ENCODE assay signal across 12 mouse cellular contexts in genomic region chr6:31112293-31113077, GRCm38 (mm10).
DNase-seq lines count a peak whose midpoint lies in the region; ATAC-seq and TF ChIP-seq lines count a peak whose summit lies in the region.
"Had no signal": no experiment of that assay in that cellular context is flagged by ENCODE, and none has a peak within 500 bp of the region (broad histone marks: within the 10 kb centered on the region; RNA-seq: fewer than 3 reads in every experiment).

No protein-coding gene starts in this region.

- H3K27me3 ChIP-seq in hindbrain, embryonic 10.5 days (ENCODE audit: insufficient read depth, poor library complexity, severe bottlenecking): no peaks in the 10 kb centered on the region
- no peaks in the 10 kb centered on the region for H3K27me3 ChIP-seq in hindbrain, embryonic 11.5 days (ENCODE audit: control insufficient read depth, insufficient read depth, low read length)
- H3K27me3 ChIP-seq in CH12.LX (replicated peaks): no peaks in the 10 kb centered on the region
- H3K27me3 ChIP-seq in liver, embryonic 13.5 days: no peaks in the 10 kb centered on the region
- H3K27me3 ChIP-seq: hindbrain, embryonic 15.5 days; midbrain, embryonic 15.5 days had no signal

- H3K4me2 ChIP-seq in hindbrain, embryonic 11.5 days (replicated peaks; ENCODE audit: low read depth, low read length): no peak overlapping the region
- H3K4me2 ChIP-seq in CH12.LX (ENCODE audit: insufficient read depth, low read depth, poor library complexity, severe bottlenecking): peak overlapping the region; percentile 53
- peak overlapping the region; percentile 52 for H3K4me2 ChIP-seq in liver, embryonic 13.5 days
- H3K4me2 ChIP-seq: hindbrain, embryonic 15.5 days; midbrain, embryonic 15.5 days had no signal

- DNase-seq in hindbrain, embryonic 10.5 days (ENCODE audit: low spot score): no peak
- no peak for DNase-seq in hindbrain, embryonic 11.5 days (ENCODE audit: low spot score)
- no peak for DNase-seq in CH12.LX (ENCODE audit: extremely low read depth)
- DNase-seq in liver, embryonic 13.5 days: peak; percentile 37
- DNase-seq in gastrocnemius, adult 8-10 months (ENCODE audit: low spot score in 2 of 2): no peak
- DNase-seq: kidney, postnatal 4 days; thymus, postnatal 4 days had no signal

- H3K9ac ChIP-seq in hindbrain, embryonic 11.5 days (ENCODE audit: low read depth, low read length): no peak overlapping the region
- peak overlapping the region; percentile 27 for H3K9ac ChIP-seq in CH12.LX (ENCODE audit: insufficient read depth, low read depth)
- peak overlapping the region; percentile 56 for H3K9ac ChIP-seq in liver, embryonic 13.5 days
- H3K9ac ChIP-seq: hindbrain, embryonic 15.5 days; midbrain, embryonic 15.5 days had no signal

- H3K4me1 ChIP-seq in hindbrain, embryonic 10.5 days (replicated peaks): peaks cover 36% of the 10 kb centered on the region
- no peaks in the 10 kb centered on the region for H3K4me1 ChIP-seq in hindbrain, embryonic 11.5 days (replicated peaks; ENCODE audit: control insufficient read depth, insufficient read depth, low read length)
- peaks cover 39 to 96% of the 10 kb centered on the region in 2 experiments for H3K4me1 ChIP-seq in CH12.LX (ENCODE audit: control insufficient read depth in 1 of 2, insufficient read depth in 2 of 2)
- peaks cover 78% of the 10 kb centered on the region for H3K4me1 ChIP-seq in bone marrow macrophage, adult 2 months (ENCODE audit: control insufficient read depth, insufficient read depth, low read length)
- peaks cover 66% of the 10 kb centered on the region for H3K4me1 ChIP-seq in liver, embryonic 13.5 days (replicated peaks)
- H3K4me1 ChIP-seq: hindbrain, embryonic 15.5 days had no signal

- H3K36me3 ChIP-seq in hindbrain, embryonic 10.5 days: no peaks in the 10 kb centered on the region
- no peaks in the 10 kb centered on the region for H3K36me3 ChIP-seq in hindbrain, embryonic 11.5 days (ENCODE audit: control insufficient read depth, insufficient read depth, low read length)
- peaks cover 22 to 77% of the 10 kb centered on the region in 2 experiments for H3K36me3 ChIP-seq in CH12.LX (replicated peaks in 1 of 2; ENCODE audit: control insufficient read depth in 1 of 2, insufficient read depth in 1 of 2, low read length in 1 of 2)
- peaks cover 8% of the 10 kb centered on the region; the same call in 1 of the 2 replicates for H3K36me3 ChIP-seq in liver, embryonic 13.5 days
- H3K36me3 ChIP-seq: hindbrain, embryonic 15.5 days; midbrain, embryonic 15.5 days had no signal

- no peak for TF ChIP-seq CTCF in CH12.LX (conservative IDR thresholded peaks at IDR 0.05 in 1 of 2, IDR thresholded peaks at IDR 0.05 in 1 of 2; ENCODE audit: low read depth in 2 of 2, low read length in 2 of 2)
- TF ChIP-seq CTCF in bone marrow macrophage, adult 2 months (IDR thresholded peaks at IDR 0.05; ENCODE audit: low read depth, low read length): no peak

- 87% methylated on average over 13 of the region's 13 CpGs for WGBS in hindbrain, embryonic 10.5 days
- 84% methylated on average over 13 of the region's 13 CpGs for WGBS in hindbrain, embryonic 11.5 days
- 58% methylated on average over 13 of the region's 13 CpGs for WGBS in liver, embryonic 13.5 days (ENCODE audit: insufficient replicate concordance)

- ATAC-seq in hindbrain, embryonic 11.5 days (ENCODE audit: low FRiP score): no peak
- ATAC-seq in liver, embryonic 13.5 days (ENCODE audit: low read depth): peak; percentile 80
- no peak for ATAC-seq in inflammation-experienced regulatory T-cells, adult 6 months
- no peak for ATAC-seq in monocyte, adult 5-6 weeks (replicated peaks; ENCODE audit: insufficient number of reproducible peaks, low FRiP score, low TSS enrichment, poor library complexity, severe bottlenecking)
- ATAC-seq: midbrain, embryonic 15.5 days had no signal

- TF ChIP-seq EP300 in CH12.LX (IDR thresholded peaks at IDR 0.05; ENCODE audit: low read length): no peak

- peaks cover 88% of the 10 kb centered on the region for H3K79me2 ChIP-seq in CH12.LX (replicated peaks; ENCODE audit: control insufficient read depth, extremely low read depth, insufficient read depth, poor library complexity, severe bottlenecking)

- no peak for TF ChIP-seq RAD21 in CH12.LX (IDR thresholded peaks at IDR 0.05; ENCODE audit: low read depth, low read length)

- dilution Hi-C loops in CH12.LX (cut with MboI; ENCODE audit: extremely low pct_ligation_motif_present, extremely low pct_unique_long_range_greater_than_20kb, low sequenced_read_pairs): no loop called here

- H3K9me3 ChIP-seq in hindbrain, embryonic 10.5 days: peaks cover 6% of the 10 kb centered on the region; the same call in 1 of the 2 replicates
- no peaks in the 10 kb centered on the region for H3K9me3 ChIP-seq in hindbrain, embryonic 11.5 days (ENCODE audit: control insufficient read depth, low read length)
- H3K9me3 ChIP-seq in CH12.LX (replicated peaks; ENCODE audit: low read length): peaks cover 10% of the 10 kb centered on the region
- peaks cover 5% of the 10 kb centered on the region for H3K9me3 ChIP-seq in liver, embryonic 13.5 days (replicated peaks)
- H3K9me3 ChIP-seq: hindbrain, embryonic 15.5 days; midbrain, embryonic 15.5 days had no signal

- in situ Hi-C loops in CH12.LX (cut with MboI; ENCODE audit: low pct_ligation_motif_present, low pct_unique_long_range_greater_than_20kb, low sequenced_read_pairs): no loop called here

- no peak overlapping the region for H3K4me3 ChIP-seq in hindbrain, embryonic 10.5 days
- H3K4me3 ChIP-seq in hindbrain, embryonic 11.5 days (ENCODE audit: low read depth, low read length): no peak overlapping the region
- H3K4me3 ChIP-seq in CH12.LX (replicated peaks in 1 of 3; ENCODE audit: low read depth in 2 of 3, low read length in 2 of 3, poor library complexity in 1 of 3): peak overlapping the region in 2 of 3 experiments; percentile 3 to 15
- H3K4me3 ChIP-seq in bone marrow macrophage, adult 2 months (ENCODE audit: insufficient read depth, low read length): peak overlapping the region; percentile 12; the same call in 1 of the 2 replicates
- H3K4me3 ChIP-seq in liver, embryonic 13.5 days (replicated peaks): 0 out of 2 replicates have a peak overlapping the region, but pooled peaks have one; percentile 0
- H3K4me3 ChIP-seq: hindbrain, embryonic 15.5 days; midbrain, embryonic 15.5 days had no signal

- TF ChIP-seq POLR2A in CH12.LX (IDR thresholded peaks at IDR 0.05; ENCODE audit: low read depth, low read length): no peak
- TF ChIP-seq POLR2A in bone marrow macrophage, adult 2 months (IDR thresholded peaks at IDR 0.05; ENCODE audit: borderline replicate concordance, low read depth, low read length): no peak

- peak overlapping the region; percentile 66 for H3K27ac ChIP-seq in hindbrain, embryonic 10.5 days
- no peak overlapping the region for H3K27ac ChIP-seq in hindbrain, embryonic 11.5 days (ENCODE audit: low read depth, low read length)
- peak overlapping the region; percentile 67 for H3K27ac ChIP-seq in CH12.LX (ENCODE audit: insufficient read depth, low read depth)
- no peak overlapping the region for H3K27ac ChIP-seq in bone marrow macrophage, adult 2 months (ENCODE audit: insufficient read depth, low read depth, low read length)
- peak overlapping the region; percentile 82 for H3K27ac ChIP-seq in liver, embryonic 13.5 days
- H3K27ac ChIP-seq: hindbrain, embryonic 15.5 days; midbrain, embryonic 15.5 days had no signal

TF ChIP-seq in CH12.LX, 34 proteins besides CTCF, POLR2A, EP300 and RAD21:
- TF ChIP-seq ZC3H11A (IDR thresholded peaks at IDR 0.05; ENCODE audit: low read depth, low read length) (no peak), JUND (conservative IDR thresholded peaks at IDR 0.05; ENCODE audit: low read depth, low read length) (no peak), USF1 (IDR thresholded peaks at IDR 0.05; ENCODE audit: low read depth, low read length) (peak; percentile 82), E2F4 (IDR thresholded peaks at IDR 0.05; ENCODE audit: insufficient replicate concordance, low read depth, low read length) (no peak), SIN3A (IDR thresholded peaks at IDR 0.05; ENCODE audit: low read length) (peak; percentile 34; the same call in 1 of the 2 replicates), ETS1 (conservative IDR thresholded peaks at IDR 0.05; ENCODE audit: low read depth, low read length) (no peak), MXI1 (IDR thresholded peaks at IDR 0.05; ENCODE audit: low read depth, low read length) (peak; percentile 79), JUN (IDR thresholded peaks at IDR 0.05; ENCODE audit: insufficient read depth, low read depth, low read length) (no peak), POLR2AphosphoS2 (IDR thresholded peaks at IDR 0.05; ENCODE audit: low read depth, low read length) (no peak), MEF2A (IDR thresholded peaks at IDR 0.05; ENCODE audit: borderline replicate concordance, low read depth, low read length) (no peak), TCF12 (IDR thresholded peaks at IDR 0.05; ENCODE audit: low read depth, low read length) (no peak), BHLHE40 (IDR thresholded peaks at IDR 0.05; ENCODE audit: low read depth, low read length) (peak; percentile 45; the same call in 1 of the 2 replicates), TBP (conservative IDR thresholded peaks at IDR 0.05; ENCODE audit: low read depth, low read length) (no peak), USF2 (conservative IDR thresholded peaks at IDR 0.05; ENCODE audit: low read depth, low read length) (peak; percentile 78), MAX (IDR thresholded peaks at IDR 0.05; ENCODE audit: low read length) (peak; percentile 86), ZNF384 (IDR thresholded peaks at IDR 0.05; ENCODE audit: low read depth, low read length) (no peak)
TF ChIP-seq in CH12.LX: peak in this region for 6.

Comparison
In these comparisons a context has a peak if more than half of its experiments do, and no peak if none do; other contexts are left out.
1. H3K27ac ChIP-seq: peak in hindbrain, embryonic 10.5 days (single experiment), CH12.LX (single experiment) and liver, embryonic 13.5 days (single experiment); none in hindbrain, embryonic 11.5 days (single experiment) and bone marrow macrophage, adult 2 months (single experiment).
2. H3K4me3 ChIP-seq: peak in CH12.LX (2 of 3), bone marrow macrophage, adult 2 months (single experiment) and liver, embryonic 13.5 days (single experiment); none in hindbrain, embryonic 10.5 days (single experiment) and hindbrain, embryonic 11.5 days (single experiment).